Mouse (Mus musculus) liver, postnatal 0 days (tissue): ENCODE measurements at regions not wholly inside any gene's neighbourhood (a gene's known extent, or its start where the extent isn't known, plus 50 kb on each side); places are given as distances from the start of the nearest gene placed in this dataset.

ENCODE experiments used
- CTCF ChIP-seq: sonication (generic); IDR thresholded peaks from 2 replicates; pipeline ENCODE4 v1.5.1; 2016; ENCODE audit warnings: antibody characterized with exemption, low read depth
- EP300 ChIP-seq: IDR thresholded peaks from 2 replicates; pipeline ENCODE4 v1.6.1; 2016; ENCODE audit warnings: antibody characterized with exemption, low read depth, mild to moderate bottlenecking

DNA sequence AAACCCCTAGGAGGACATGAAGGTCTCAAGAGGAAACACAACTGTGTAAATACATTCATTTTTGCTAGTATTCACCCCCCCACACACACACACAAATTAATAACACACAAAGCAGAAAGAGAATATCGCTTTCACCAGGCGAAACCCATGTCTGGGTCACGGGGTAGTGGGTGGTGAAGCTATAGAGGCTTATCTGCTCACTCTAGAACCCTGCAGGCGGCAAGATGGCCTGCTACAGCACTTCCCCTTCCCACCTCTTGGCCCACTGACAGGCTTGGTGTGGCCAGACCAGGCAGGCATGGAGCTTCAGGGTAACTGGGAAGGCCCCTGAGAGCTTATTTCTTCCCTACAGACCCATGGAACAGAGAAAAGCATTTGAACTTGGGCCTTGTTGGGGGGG is 119.6 kb downstream of the 2410131K14Rik start:
- TF ChIP-seq CTCF: no peak
- TF ChIP-seq EP300: no peak
